Comparison of ENCODE assay signal across 10 mouse cellular contexts in genomic region chr12:55387788-55388465, GRCm38 (mm10). TPM values are rescaled to one million over a fixed set of nuclear protein-coding genes. Genes with fewer than 3 reads are reported as not detected.
DNase-seq lines count a peak whose midpoint lies in the region; ATAC-seq lines count a peak whose summit lies in the region.
"Had no signal": no experiment of that assay in that cellular context is flagged by ENCODE, and none has a peak within 500 bp of the region (broad histone marks: within the 10 kb centered on the region; RNA-seq: fewer than 3 reads in every experiment).

No protein-coding gene starts in this region.

- H3K4me2 ChIP-seq in lung, embryonic 15.5 days: no peak overlapping the region
- H3K4me2 ChIP-seq: hindbrain, embryonic 15.5 days; limb, embryonic 12.5 days had no signal

- no peaks in the 10 kb centered on the region for H3K9me3 ChIP-seq in heart, embryonic 10.5 days
- no peaks in the 10 kb centered on the region for H3K9me3 ChIP-seq in lung, embryonic 15.5 days
- H3K9me3 ChIP-seq: hindbrain, embryonic 15.5 days; limb, embryonic 12.5 days had no signal

- peaks cover 28% of the 10 kb centered on the region for H3K4me1 ChIP-seq in heart, embryonic 10.5 days
- peaks cover 18% of the 10 kb centered on the region; the same call in 1 of the 2 replicates for H3K4me1 ChIP-seq in lung, embryonic 15.5 days
- H3K4me1 ChIP-seq: hindbrain, embryonic 15.5 days had no signal

- H3K4me3 ChIP-seq in heart, embryonic 10.5 days: no peak overlapping the region
- no peak overlapping the region for H3K4me3 ChIP-seq in lung, embryonic 15.5 days
- H3K4me3 ChIP-seq: hindbrain, embryonic 15.5 days; limb, embryonic 12.5 days had no signal

- DNase-seq in heart, embryonic 10.5 days (ENCODE audit: low spot score): no peak
- no peak for DNase-seq in heart, postnatal 4 days
- peak; percentile 77 for DNase-seq in 3T3-L1 (ENCODE audit: low read depth, low spot score)
- DNase-seq in MN1 (ENCODE audit: low spot score): peak; percentile 33
- DNase-seq in ovary, postnatal 36 days (ENCODE audit: low spot score): no peak
- DNase-seq in left cerebral cortex, postnatal 25 days (ENCODE audit: low spot score in 2 of 2): no peak
- no peak for DNase-seq in right cerebral cortex, adult 18-20 months

- no peak overlapping the region for H3K9ac ChIP-seq in lung, embryonic 15.5 days
- H3K9ac ChIP-seq: hindbrain, embryonic 15.5 days; limb, embryonic 12.5 days had no signal

- H3K36me3 ChIP-seq in heart, embryonic 10.5 days: no peaks in the 10 kb centered on the region
- no peaks in the 10 kb centered on the region for H3K36me3 ChIP-seq in lung, embryonic 15.5 days
- H3K36me3 ChIP-seq: hindbrain, embryonic 15.5 days; limb, embryonic 12.5 days had no signal

- no peaks in the 10 kb centered on the region for H3K27me3 ChIP-seq in heart, embryonic 10.5 days (ENCODE audit: insufficient read depth, poor library complexity, severe bottlenecking)
- no peaks in the 10 kb centered on the region for H3K27me3 ChIP-seq in lung, embryonic 15.5 days
- H3K27me3 ChIP-seq: hindbrain, embryonic 15.5 days; limb, embryonic 12.5 days had no signal

- 75% methylated on average over 11 of the region's 11 CpGs for WGBS in heart, embryonic 10.5 days
- 42% methylated on average over 11 of the region's 11 CpGs for WGBS in lung, embryonic 15.5 days

- intact Hi-C loops in left cerebral cortex, postnatal 25 days (cut with DNase I): no loop called here

- 0 out of 2 replicates have a peak overlapping the region, but pooled peaks have one; percentile 5 for H3K27ac ChIP-seq in heart, embryonic 10.5 days
- H3K27ac ChIP-seq in lung, embryonic 15.5 days: 0 out of 2 replicates have a peak overlapping the region, but pooled peaks have one; percentile 8
- H3K27ac ChIP-seq: hindbrain, embryonic 15.5 days; limb, embryonic 12.5 days had no signal

- no peak for ATAC-seq in lung, embryonic 15.5 days (ENCODE audit: borderline replicate concordance, extremely low read depth, low FRiP score, low TSS enrichment)

RNA-seq across cellular contexts. Expression of gene Psma6, which starts 3.9 kb away (rescaled TPM):
- 365 and 409 TPM in 2 replicates for polyA plus RNA-seq in heart, embryonic 10.5 days (2016; fragmentation: Nextera tagmentation; extraction: Ambion mirVana)
- 100 to 1,000 TPM; 192 to 195 TPM for total RNA-seq in heart, postnatal 4 days (2021)
- polyA plus RNA-seq in lung, embryonic 15.5 days (2015; fragmentation: Nextera tagmentation; extraction: Ambion mirVana): 427 and 430 TPM in 2 replicates
- total RNA-seq in left cerebral cortex, postnatal 25 days (2021): 100 to 1,000 TPM; 144 to 145 TPM

Comparison
In these comparisons a context has a peak if more than half of its experiments do, and no peak if none do; other contexts are left out.
1. DNase-seq: peak in 3T3-L1 (single experiment) and MN1 (single experiment); none in heart, embryonic 10.5 days (single experiment), heart, postnatal 4 days (single experiment), ovary, postnatal 36 days (single experiment), left cerebral cortex, postnatal 25 days (0 of 2) and right cerebral cortex, adult 18-20 months (single experiment).